Mouse (Mus musculus): ENCODE measurements around the gene Adnp.

Gene Adnp

DNA sequence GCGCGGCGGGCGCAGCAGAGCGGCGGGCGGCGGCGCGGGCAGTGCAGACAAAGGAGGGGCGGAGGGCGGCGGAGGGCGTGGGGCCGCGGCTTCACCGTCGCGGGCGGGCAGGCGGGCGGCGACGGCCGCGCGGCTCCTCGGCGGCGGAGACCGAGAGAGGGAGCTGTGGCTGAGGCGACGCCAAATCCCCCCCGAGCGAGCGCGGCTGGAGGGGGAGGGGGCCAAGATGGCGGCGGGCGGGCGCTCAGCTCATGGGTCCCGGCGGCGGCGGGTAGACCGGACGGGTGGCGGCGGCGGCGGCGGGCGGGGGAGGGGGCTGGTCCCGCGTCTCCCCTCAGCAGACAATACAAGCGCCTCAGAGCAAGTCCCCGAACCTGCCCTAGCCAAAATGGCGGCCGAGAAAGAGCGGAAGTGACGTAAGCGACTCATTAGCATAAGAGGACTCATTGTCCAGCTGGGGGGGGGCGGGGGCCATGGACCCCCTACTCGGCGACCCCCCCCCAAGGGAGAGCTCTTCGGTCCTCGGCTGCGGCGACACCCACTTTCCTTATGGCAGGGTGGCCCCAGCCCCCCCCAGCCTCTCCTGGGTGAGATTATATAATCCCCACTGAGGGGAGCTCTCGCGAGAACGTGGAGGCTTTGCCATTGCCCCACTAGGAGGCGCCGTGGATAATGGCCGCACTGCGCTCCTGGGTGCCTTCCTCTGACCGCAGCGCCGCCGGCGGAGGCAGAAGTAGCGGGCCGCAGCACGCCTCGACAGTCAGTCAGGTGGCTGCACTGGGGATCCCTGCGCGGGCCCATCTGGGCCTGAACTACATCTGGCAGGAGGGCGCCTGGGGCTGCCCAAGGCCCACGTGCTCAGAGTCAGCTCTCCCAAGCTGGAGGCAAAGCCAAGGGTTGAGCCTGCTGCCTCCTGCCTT lies at the start of gene Adnp:
Adnp (minus strand) TSS at position 388 of the 920 bp plus-strand sequence.
- DNase-seq (ENCODE audit: low spot score in 2 of 2): peak; percentile 90 to 94

- DNase-seq (ENCODE audit: low spot score in 2 of 2): no peak
Measured at GRCm38 (mm10) chr2:168256506-168256905, 49.6 kb upstream of the Adnp start.

DNA sequence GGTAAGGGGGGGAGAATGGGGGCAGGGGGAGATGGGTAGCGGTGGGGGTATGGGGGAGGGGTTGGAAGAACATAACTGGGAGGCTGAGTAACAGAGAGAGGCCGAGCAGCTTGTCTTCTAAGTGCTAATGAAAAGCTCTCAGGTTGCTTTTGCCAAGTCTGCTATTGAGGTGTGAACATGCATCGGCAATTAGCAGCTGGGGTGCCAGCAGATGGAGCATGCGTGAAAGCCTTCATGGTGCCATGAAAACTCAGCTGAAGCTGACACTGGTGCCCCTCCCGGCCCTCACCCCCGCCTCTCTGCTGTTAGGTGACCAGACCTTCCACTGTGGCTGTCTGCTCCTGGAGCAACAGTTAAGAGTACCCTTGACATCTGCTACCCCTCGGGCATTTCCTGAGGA lies 46.9 kb upstream of the Adnp start:
- DNase-seq (ENCODE audit: low spot score in 2 of 2): no peak

GRCm38 (mm10) chr2:168252639-168253292 lies 45.9 kb upstream of the Adnp start:
- no peak for DNase-seq (ENCODE audit: low spot score in 2 of 2)

GRCm38 (mm10) chr2:168250270-168250669 lies 43.4 kb upstream of the Adnp start:
- DNase-seq (ENCODE audit: low spot score in 2 of 2): peak; percentile 66 to 73

- DNase-seq (ENCODE audit: low spot score in 2 of 2): no peak
Measured at GRCm38 (mm10) chr2:168248856-168249245, 41.9 kb upstream of the Adnp start.

GRCm38 (mm10) chr2:168248167-168248855 lies 41.4 kb upstream of the Adnp start:
- DNase-seq (ENCODE audit: low spot score in 2 of 2): no peak

- DNase-seq (ENCODE audit: low spot score in 2 of 2): no peak
Measured at GRCm38 (mm10) chr2:168245571-168245970, 38.7 kb upstream of the Adnp start.

DNA sequence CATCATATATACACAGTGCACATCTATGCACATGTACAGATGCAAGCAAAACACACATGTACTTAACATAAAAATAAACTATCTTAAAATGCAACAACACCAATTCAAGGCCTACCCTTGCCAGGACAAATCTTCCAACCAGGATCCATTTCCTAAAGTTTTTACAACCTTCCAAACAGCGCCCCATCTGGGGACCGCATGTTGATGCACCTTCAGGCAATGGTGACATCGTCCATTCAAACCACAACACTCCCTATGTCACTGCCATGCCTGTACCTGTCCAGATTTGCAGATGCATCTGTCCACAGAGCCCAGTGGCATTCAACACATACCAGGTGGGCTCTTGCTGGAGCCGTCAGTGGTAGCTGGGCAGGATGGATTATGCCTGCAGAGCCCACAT lies 36.4 kb upstream of the Adnp start:
- no peak for DNase-seq (ENCODE audit: low spot score in 2 of 2)

DNA sequence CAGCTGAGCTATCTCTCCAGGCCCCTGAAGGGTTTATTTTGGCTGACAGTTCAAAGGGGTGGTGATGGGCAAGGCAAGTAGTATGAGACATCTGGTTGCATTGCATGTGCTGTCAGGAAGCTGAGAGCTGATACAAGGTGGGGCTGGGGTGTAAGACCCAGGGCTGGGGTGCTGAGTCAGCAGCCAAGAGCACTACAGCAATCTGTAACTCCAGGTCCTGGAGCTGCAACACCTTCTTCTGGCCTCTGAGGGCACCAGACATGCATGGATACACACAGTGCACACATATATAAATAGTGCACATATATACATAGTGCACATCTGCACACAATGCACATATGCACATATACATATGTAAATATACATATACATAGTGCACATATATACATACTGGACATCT lies 35.9 kb upstream of the Adnp start:
- no peak for DNase-seq (ENCODE audit: low spot score in 2 of 2)

DNA sequence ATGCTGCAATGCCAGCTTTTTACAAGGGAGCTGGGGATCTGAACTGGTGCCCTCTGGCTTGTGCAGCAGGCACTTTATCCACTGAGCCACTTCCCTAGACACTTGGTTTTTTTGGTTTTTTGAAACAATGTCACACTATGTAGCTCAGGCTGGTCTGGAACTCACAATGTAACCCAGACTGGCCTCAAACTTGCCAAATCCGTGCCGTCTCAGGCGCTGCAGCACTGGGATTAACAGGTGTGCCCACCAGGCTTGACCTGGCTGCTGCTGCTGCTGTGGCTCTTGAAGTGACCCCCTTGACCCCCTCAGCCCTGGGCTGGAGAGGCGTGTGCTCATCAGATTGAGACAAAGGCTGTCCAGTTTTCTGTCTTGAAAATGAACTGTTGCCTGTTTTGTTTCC lies 31.4 kb upstream of the Adnp start:
- DNase-seq (ENCODE audit: low spot score in 2 of 2): no peak

GRCm38 (mm10) chr2:168233286-168233685 lies 26.4 kb upstream of the Adnp start:
- DNase-seq (ENCODE audit: low spot score in 2 of 2): no peak

DNA sequence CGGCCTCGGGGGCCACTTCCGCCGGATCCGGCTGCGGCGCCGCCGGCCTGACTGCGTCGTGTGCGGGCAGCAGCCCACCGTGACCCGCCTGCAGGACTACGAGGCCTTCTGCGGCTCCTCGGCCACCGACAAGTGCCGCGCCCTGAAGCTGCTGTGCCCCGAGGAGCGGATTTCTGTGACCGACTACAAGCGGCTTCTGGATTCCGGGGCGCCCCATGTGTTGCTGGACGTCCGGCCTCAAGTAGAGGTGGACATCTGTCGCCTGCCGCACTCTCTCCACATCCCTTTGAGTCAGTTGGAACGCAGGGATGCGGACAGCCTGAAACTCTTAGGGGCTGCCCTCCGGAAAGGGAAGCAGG lies 24.5 kb upstream of the Adnp start:
- DNase-seq (ENCODE audit: low spot score in 2 of 2): no peak

- no peak for DNase-seq (ENCODE audit: low spot score in 2 of 2)
Measured at GRCm38 (mm10) chr2:168230773-168231470, 24.0 kb upstream of the Adnp start.

DNA sequence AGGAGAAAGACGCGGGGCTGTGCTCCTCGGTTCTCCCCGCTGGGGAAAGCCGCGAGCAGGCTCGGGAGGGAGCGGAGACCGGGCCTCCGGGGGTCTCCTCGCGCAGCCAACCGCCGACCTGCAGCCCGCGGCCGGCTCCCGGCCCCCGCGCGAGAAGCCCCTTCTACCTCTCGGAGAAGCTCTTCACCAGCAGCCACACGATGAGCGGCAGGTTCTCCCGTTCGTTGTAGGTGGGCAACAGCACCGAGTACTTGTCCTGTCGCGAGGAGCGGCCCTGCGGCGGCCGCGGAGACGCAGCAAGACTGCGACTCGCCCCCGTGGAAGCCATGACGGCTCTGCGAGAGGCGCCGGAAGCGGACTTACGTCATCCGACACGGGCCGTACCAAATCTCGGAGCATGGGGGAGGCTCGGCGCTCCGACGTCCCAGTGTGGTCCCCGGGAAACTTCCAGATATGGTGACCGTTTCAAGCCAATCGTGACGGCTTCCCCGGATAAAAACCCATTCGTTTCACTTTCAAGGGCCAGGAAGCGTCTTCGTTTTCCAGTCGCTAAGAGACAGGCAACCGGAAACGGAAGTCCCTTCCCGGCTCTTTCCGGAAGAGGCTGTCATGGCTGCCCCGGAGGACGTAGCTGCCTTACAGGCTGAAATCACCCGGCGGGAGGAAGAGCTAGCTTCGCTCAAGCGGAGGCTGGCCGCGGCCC lies 23.3 kb upstream of the Adnp start, which contains the start of the genes Gm20716, Dpm1 and Mocs3:
Gm20716 (minus strand) TSS at position 339 of the 703 bp plus-strand sequence.
Dpm1 (minus strand) TSS at position 566 of the 703 bp plus-strand sequence.
Mocs3 (plus strand) TSS at position 597 of the 703 bp plus-strand sequence.
- peak; percentile 78 to 88 for DNase-seq (ENCODE audit: low spot score in 2 of 2)

GRCm38 (mm10) chr2:168229116-168230025 lies 22.5 kb upstream of the Adnp start:
- DNase-seq (ENCODE audit: low spot score in 2 of 2): peak in 1 of 2 experiments; percentile 18

DNA sequence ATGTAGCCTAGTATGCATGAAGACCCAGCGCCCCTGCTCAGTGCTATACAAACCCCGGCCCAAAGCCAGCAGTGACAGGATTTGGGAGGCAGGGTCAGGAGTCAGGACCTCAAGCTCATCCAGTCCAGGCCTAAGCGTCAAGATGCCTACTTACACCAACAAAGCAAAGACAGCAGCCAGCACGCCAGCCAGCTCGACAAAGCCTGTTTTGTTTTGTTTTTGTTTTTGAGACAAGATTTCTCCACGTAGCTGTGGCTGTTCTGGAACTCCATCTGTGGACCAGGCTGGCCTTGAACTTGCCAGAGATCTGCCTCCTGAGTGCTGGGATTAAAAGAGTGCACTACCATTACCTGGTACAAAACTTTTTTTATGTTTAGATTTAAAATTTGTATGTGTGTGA lies 16.4 kb upstream of the Adnp start:
- DNase-seq (ENCODE audit: low spot score in 2 of 2): no peak

DNA sequence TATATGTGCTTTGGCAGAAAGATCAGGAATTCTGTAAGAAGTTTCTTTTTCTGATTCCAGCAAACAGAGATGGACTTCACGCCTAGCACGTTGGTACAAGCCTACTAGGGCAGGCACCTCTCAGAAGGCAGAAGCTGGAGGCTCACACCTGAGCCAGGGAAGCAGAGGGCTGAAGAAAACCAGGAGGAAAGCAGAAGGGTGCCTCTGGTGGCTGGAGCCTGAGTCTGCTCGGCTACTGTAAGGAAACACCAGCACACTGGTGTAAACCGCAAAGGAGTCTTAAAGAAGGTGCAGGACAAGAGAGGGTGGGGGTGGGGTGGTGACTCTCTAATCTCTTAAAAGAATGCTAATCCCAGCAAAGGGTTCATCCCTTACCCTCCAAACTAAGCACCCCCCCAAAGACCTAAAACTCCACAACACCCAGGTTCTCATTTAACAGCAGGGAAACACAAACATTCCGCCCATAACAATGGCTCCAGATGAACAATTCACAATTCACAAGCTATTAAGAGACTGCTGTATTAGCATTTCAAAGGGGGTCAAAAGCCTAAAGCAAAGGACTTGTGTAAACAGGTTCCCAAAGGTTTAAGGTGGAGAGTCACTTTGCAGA lies 7.0 kb upstream of the Adnp start:
- no peak for DNase-seq (ENCODE audit: low spot score in 2 of 2)

DNA sequence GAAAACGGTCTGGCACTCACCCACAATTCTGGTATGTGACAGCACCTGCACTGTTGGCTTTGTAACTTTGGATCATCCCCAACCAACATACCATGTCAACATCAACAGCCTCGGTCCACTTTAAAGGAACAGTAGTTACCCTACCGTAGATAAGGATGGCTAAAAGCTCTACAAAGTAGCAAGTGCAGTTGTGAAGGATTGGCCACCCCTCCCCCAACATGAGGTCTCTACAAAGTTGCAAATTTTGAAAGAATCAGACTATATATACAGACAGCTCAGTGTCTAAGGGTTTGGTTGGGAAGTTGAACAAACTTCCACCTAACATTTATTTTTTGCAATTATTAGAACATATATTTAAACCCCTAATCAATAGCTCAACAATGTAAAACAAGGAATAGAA lies 971 bp upstream of the Adnp start:
- no peak for DNase-seq (ENCODE audit: low spot score in 2 of 2)

All from urinary bladder, adult 18-20 months (tissue).